Mouse (Mus musculus): ENCODE results near the gene Bri3.

DNA sequence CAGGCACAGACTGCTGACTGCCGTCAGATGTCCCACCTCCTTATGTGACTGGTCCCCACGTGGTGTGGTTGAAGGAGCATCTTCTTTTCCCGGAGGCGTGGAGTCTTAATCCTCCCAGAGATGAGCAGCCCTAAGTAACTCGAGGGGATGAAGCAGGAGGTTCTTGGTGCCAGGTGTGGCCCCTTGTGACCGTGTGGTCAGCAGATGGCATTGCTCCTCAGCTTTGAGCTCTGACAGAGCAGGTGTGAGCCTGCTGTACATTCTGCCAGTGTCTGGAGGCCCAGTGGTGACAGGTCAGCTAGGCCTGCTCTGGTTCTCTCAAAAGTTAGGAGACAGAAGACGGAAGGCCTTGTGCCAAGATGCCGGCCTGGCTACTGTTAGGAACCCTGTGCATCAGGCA, 16.2 kb downstream of the Bri3 start:
- no peak for TF ChIP-seq GATA1 (IDR thresholded peaks at IDR 0.05; ENCODE audit: low read length)
- TF ChIP-seq TAL1 (IDR thresholded peaks at IDR 0.05; ENCODE audit: low read length), result no peak

Measured in erythroblast, embryonic 14.5 days (primary cell).